Mouse (Mus musculus) brown adipose tissue, adult 24 weeks (tissue): Measurements from ENCODE around the gene Mlip. TPM values are rescaled to one million over a fixed set of nuclear protein-coding genes. Genes with fewer than 3 reads are reported as not detected.

Experiments
- H3K27ac ChIP-seq: fragments of 200-500 bp; replicated peaks from 2 replicates; pipeline ENCODE4 v1.5.1; 2012; ENCODE audit warnings: low read depth, mild to moderate bottlenecking, low read length
- H3K4me1 ChIP-seq: fragments of 200-500 bp; 2 replicates; pipeline ENCODE4 v1.6.1; 2012; ENCODE audit warnings: low read length, mixed read lengths; ENCODE audit not compliant: control insufficient read depth, insufficient read depth, insufficient read length
- H3K4me3 ChIP-seq: fragments of 200-500 bp; 2 replicates; pipeline ENCODE4 v1.5.1; 2012; ENCODE audit warnings: low read depth, mild to moderate bottlenecking, low read length, moderate library complexity; ENCODE audit not compliant: insufficient read depth
- polyA plus RNA-seq: library from polyadenylated mRNA; stranded (reverse); fragments of >200 nt; gene quantifications from 2 replicates; pipeline ENCODE4 v1.2.4, GENCODE M21; 2012; ENCODE audit not compliant: missing spikeins, insufficient read depth, insufficient read length

Gene Mlip
- polyA plus RNA-seq, 1 experiment: 5.0 TPM

- Histone ChIP-seq H3K4me1 (no peaks in the 10 kb centered on the region), H3K27ac (no peak overlapping the region), H3K4me3 (no peak overlapping the region)
Observed at GRCm38 (mm10) chr9:77287958-77288357, 64.8 kb downstream of the Mlip start.

- Histone ChIP-seq H3K4me3 (no peak overlapping the region), H3K27ac (no peak overlapping the region), H3K4me1 (no peaks in the 10 kb centered on the region)
Observed at GRCm38 (mm10) chr9:77279371-77279770, 73.4 kb downstream of the Mlip start.

GRCm38 (mm10) chr9:77278055-77278454 is 74.7 kb downstream of the Mlip start:
- H3K4me1 ChIP-seq: no peaks in the 10 kb centered on the region
- no peak overlapping the region for H3K27ac ChIP-seq
- H3K4me3 ChIP-seq: no peak overlapping the region

GRCm38 (mm10) chr9:77277270-77277669 is 75.5 kb downstream of the Mlip start:
- Histone ChIP-seq H3K27ac (no peak overlapping the region), H3K4me3 (no peak overlapping the region), H3K4me1 (no peaks in the 10 kb centered on the region)

GRCm38 (mm10) chr9:77276451-77277154 is 76.2 kb downstream of the Mlip start:
- H3K4me1 ChIP-seq: no peaks in the 10 kb centered on the region
- H3K27ac ChIP-seq: no peak overlapping the region
- H3K4me3 ChIP-seq: no peak overlapping the region

GRCm38 (mm10) chr9:77272727-77273126 is 80.0 kb downstream of the Mlip start:
- Histone ChIP-seq H3K4me1 (no peaks in the 10 kb centered on the region), H3K4me3 (no peak overlapping the region), H3K27ac (no peak overlapping the region)

- Histone ChIP-seq H3K4me3 (no peak overlapping the region), H3K27ac (no peak overlapping the region), H3K4me1 (no peaks in the 10 kb centered on the region)
Observed at GRCm38 (mm10) chr9:77265268-77266017, 87.3 kb downstream of the Mlip start.

GRCm38 (mm10) chr9:77259052-77259451 is 93.7 kb downstream of the Mlip start:
- H3K4me1 ChIP-seq: no peaks in the 10 kb centered on the region
- no peak overlapping the region for H3K4me3 ChIP-seq
- H3K27ac ChIP-seq: no peak overlapping the region

GRCm38 (mm10) chr9:77258265-77258664 is 94.5 kb downstream of the Mlip start:
- Histone ChIP-seq H3K4me3 (no peak overlapping the region), H3K27ac (no peak overlapping the region), H3K4me1 (no peaks in the 10 kb centered on the region)

GRCm38 (mm10) chr9:77254514-77254913 is 98.3 kb downstream of the Mlip start:
- no peak overlapping the region for H3K27ac ChIP-seq

GRCm38 (mm10) chr9:77252761-77253160 is 100.0 kb downstream of the Mlip start:
- Histone ChIP-seq H3K27ac (no peak overlapping the region), H3K4me1 (no peaks in the 10 kb centered on the region), H3K4me3 (no peak overlapping the region)

More at GRCm38 (mm10) chr9:77254514-77254913, 98.3 kb downstream of the Mlip start:
- H3K4me1 ChIP-seq: no peaks in the 10 kb centered on the region
- H3K4me3 ChIP-seq: no peak overlapping the region

GRCm38 (mm10) chr9:77252134-77252533 is 100.6 kb downstream of the Mlip start:
- Histone ChIP-seq H3K27ac (no peak overlapping the region), H3K4me1 (no peaks in the 10 kb centered on the region), H3K4me3 (no peak overlapping the region)

- Histone ChIP-seq H3K4me3 (no peak overlapping the region), H3K4me1 (no peaks in the 10 kb centered on the region), H3K27ac (no peak overlapping the region)
Observed at GRCm38 (mm10) chr9:77251511-77252112, 101.2 kb downstream of the Mlip start.

GRCm38 (mm10) chr9:77198250-77198649 is 154.5 kb downstream of the Mlip start:
- H3K4me3 ChIP-seq: no peak overlapping the region
- no peaks in the 10 kb centered on the region for H3K4me1 ChIP-seq
- no peak overlapping the region for H3K27ac ChIP-seq

- H3K4me3 ChIP-seq: no peak overlapping the region
Observed at GRCm38 (mm10) chr9:77179486-77179885, 173.3 kb downstream of the Mlip start.

More at GRCm38 (mm10) chr9:77179486-77179885, 173.3 kb downstream of the Mlip start:
- H3K4me1 ChIP-seq: no peaks in the 10 kb centered on the region
- H3K27ac ChIP-seq: no peak overlapping the region
